In the genomic region with DNA sequence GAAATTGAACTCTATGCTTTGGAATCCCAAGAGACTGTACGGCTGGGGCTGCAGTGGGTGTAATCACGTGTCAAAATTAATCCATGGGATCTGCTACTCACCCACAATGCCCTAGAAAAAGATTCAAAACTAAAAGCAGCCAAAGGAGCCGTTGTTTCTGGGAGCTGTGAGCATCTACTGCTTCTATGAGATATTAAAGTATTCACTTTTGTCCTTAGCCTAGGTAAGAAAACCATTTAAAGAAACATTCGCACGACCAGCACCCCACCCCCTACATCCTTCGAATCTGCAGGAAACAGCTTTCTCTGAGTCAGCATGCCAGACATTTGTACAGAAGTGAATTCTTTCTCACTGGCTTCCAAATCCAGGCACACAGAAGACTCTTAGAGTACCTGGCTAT, we compare ENCODE assay signal across 9 mouse cellular contexts.
DNase-seq lines count a peak whose midpoint lies in the region; ATAC-seq and TF ChIP-seq lines count a peak whose summit lies in the region.
"Had no signal": no experiment of that assay in that cellular context is flagged by ENCODE, and none has a peak within 500 bp of the region (broad histone marks: within the 10 kb centered on the region; RNA-seq: fewer than 3 reads in every experiment).

No protein-coding gene starts in this region.

- WGBS in heart, adult 2 months: 26% methylated on average over 6 of the region's 6 CpGs
- 43% methylated on average over 6 of the region's 6 CpGs for WGBS in lung, embryonic 14.5 days

- H3K27me3 ChIP-seq in heart, adult 2 months (ENCODE audit: control insufficient read depth, insufficient read depth, low read length): no peaks in the 10 kb centered on the region
- H3K27me3 ChIP-seq in lung, embryonic 14.5 days (ENCODE audit: insufficient read depth, low read length): no peaks in the 10 kb centered on the region
- H3K27me3 ChIP-seq: liver, embryonic 13.5 days had no signal

- no peak overlapping the region for H3K9ac ChIP-seq in heart, adult 2 months (ENCODE audit: low read depth, low read length)
- H3K9ac ChIP-seq in lung, embryonic 14.5 days: no peak overlapping the region
- H3K9ac ChIP-seq: liver, embryonic 13.5 days had no signal

- no peaks in the 10 kb centered on the region for H3K79me2 ChIP-seq in heart, adult 2 months (replicated peaks; ENCODE audit: control insufficient read depth, insufficient read depth, low read length)

- no peak overlapping the region for H3K4me3 ChIP-seq in heart, adult 2 months
- no peak overlapping the region for H3K4me3 ChIP-seq in lung, embryonic 14.5 days (ENCODE audit: low read depth, low read length)
- H3K4me3 ChIP-seq: liver, embryonic 13.5 days had no signal

- intact Hi-C loops in heart, adult 2 months (cut with DNase I): loop anchor here (2.0 to 5.0 kb wide), 2 partner anchors 59 to 120 kb away; a partner anchor contains a TSS

- H3K4me2 ChIP-seq in lung, embryonic 14.5 days: no peak overlapping the region
- H3K4me2 ChIP-seq: liver, embryonic 13.5 days had no signal

- ATAC-seq in lung, embryonic 14.5 days (ENCODE audit: insufficient read depth): 0 out of 2 replicates have a peak, but pooled peaks have one; percentile 8

- H3K36me3 ChIP-seq in heart, adult 2 months (ENCODE audit: control insufficient read depth, insufficient read depth, low read length): no peaks in the 10 kb centered on the region
- no peaks in the 10 kb centered on the region for H3K36me3 ChIP-seq in lung, embryonic 14.5 days (ENCODE audit: insufficient read depth)
- H3K36me3 ChIP-seq: liver, embryonic 13.5 days had no signal

- no peaks in the 10 kb centered on the region for H3K9me3 ChIP-seq in lung, embryonic 14.5 days (ENCODE audit: low read depth, low read length)
- H3K9me3 ChIP-seq: liver, embryonic 13.5 days had no signal

- peaks cover 1% of the 10 kb centered on the region; the same call in 1 of the 2 replicates for H3K4me1 ChIP-seq in heart, adult 2 months (ENCODE audit: control insufficient read depth, insufficient read depth, low read length)
- no peaks in the 10 kb centered on the region for H3K4me1 ChIP-seq in lung, embryonic 14.5 days (ENCODE audit: insufficient read depth)
- H3K4me1 ChIP-seq: liver, embryonic 13.5 days had no signal

- TF ChIP-seq POLR2A in heart, adult 2 months (IDR thresholded peaks at IDR 0.05; ENCODE audit: insufficient read depth, low read depth, low read length): no peak

- no peak for TF ChIP-seq EP300 in heart, adult 2 months (IDR thresholded peaks at IDR 0.05; ENCODE audit: insufficient read depth, low read depth, low read length)

- TF ChIP-seq CTCF in heart, adult 2 months (IDR thresholded peaks at IDR 0.05): no peak
- no peak for TF ChIP-seq CTCF in lung, embryonic 14.5 days (IDR thresholded peaks at IDR 0.05; ENCODE audit: low read depth)

- peak overlapping the region; percentile 66 for H3K27ac ChIP-seq in heart, adult 2 months
- no peak overlapping the region for H3K27ac ChIP-seq in lung, embryonic 14.5 days (ENCODE audit: low read depth)
- H3K27ac ChIP-seq: liver, embryonic 13.5 days had no signal

- peak in 1 of 2 experiments; percentile 34 for DNase-seq in heart, adult 2 months
- DNase-seq in heart, adult 11 months: no peak
- DNase-seq in lung, embryonic 14.5 days: peak; percentile 14
- no peak for DNase-seq in lung, adult 18-20 months
- peak; percentile 19 for DNase-seq in heart, postnatal 4 days
- DNase-seq in telencephalon, adult 2 months (ENCODE audit: low read depth, low spot score): peak; percentile 57
- DNase-seq in thymus, adult 18-20 months: no peak
- no peak for DNase-seq in urinary bladder, postnatal 4 days (ENCODE audit: low spot score in 2 of 2)
- DNase-seq: liver, embryonic 13.5 days had no signal

Comparison
In these comparisons a context has a peak if more than half of its experiments do, and no peak if none do; other contexts are left out.
1. DNase-seq: peak in lung, embryonic 14.5 days (single experiment), heart, postnatal 4 days (single experiment) and telencephalon, adult 2 months (single experiment); none in heart, adult 11 months (single experiment), lung, adult 18-20 months (0 of 2), thymus, adult 18-20 months (0 of 2) and urinary bladder, postnatal 4 days (0 of 2).